Mouse (Mus musculus): ENCODE data around the gene Cmip. TPM values are rescaled to one million over a fixed set of nuclear protein-coding genes. Genes with fewer than 3 reads are reported as not detected.

Gene Cmip
- polyA plus RNA-seq, 1 experiment = 64.9 TPM

- no peak overlapping the region for H3K27ac ChIP-seq (ENCODE audit: insufficient read depth, low read length)
- peaks cover 3% of the 10 kb centered on the region; the same call in 1 of the 2 replicates for H3K4me1 ChIP-seq (ENCODE audit: control insufficient read depth, insufficient read depth, low read length)
- H3K27me3 ChIP-seq (ENCODE audit: control insufficient read depth, insufficient read depth, low read length) = no peaks in the 10 kb centered on the region
- no peak for TF ChIP-seq CTCF (IDR thresholded peaks at IDR 0.05; ENCODE audit: borderline replicate concordance, insufficient read depth, low read depth, low read length)
- no peak for TF ChIP-seq POLR2A (IDR thresholded peaks at IDR 0.05; ENCODE audit: borderline replicate concordance, insufficient read depth, low read length)
- peak in 1 of 2 experiments; percentile 24 for DNase-seq
- 47% methylated on average over 15 of the region's 15 CpGs for WGBS
- H3K4me3 ChIP-seq (replicated peaks; ENCODE audit: insufficient read depth, low read depth, low read length) = no peak overlapping the region
Measured at GRCm38 (mm10) chr8:117321232-117321631, 64.4 kb downstream of the Cmip start.

GRCm38 (mm10) chr8:117322021-117322420 is 65.2 kb downstream of the Cmip start:
- H3K27ac ChIP-seq (ENCODE audit: insufficient read depth, low read length) = no peak overlapping the region
- H3K27me3 ChIP-seq (ENCODE audit: control insufficient read depth, insufficient read depth, low read length) = no peaks in the 10 kb centered on the region
- no peak overlapping the region for H3K4me3 ChIP-seq (replicated peaks; ENCODE audit: insufficient read depth, low read depth, low read length)
- peaks cover 3% of the 10 kb centered on the region; the same call in 1 of the 2 replicates for H3K4me1 ChIP-seq (ENCODE audit: control insufficient read depth, insufficient read depth, low read length)
- 70% methylated on average over 6 of the region's 6 CpGs for WGBS
- DNase-seq = no peak
- TF ChIP-seq CTCF (IDR thresholded peaks at IDR 0.05; ENCODE audit: borderline replicate concordance, insufficient read depth, low read depth, low read length) (no peak), POLR2A (IDR thresholded peaks at IDR 0.05; ENCODE audit: borderline replicate concordance, insufficient read depth, low read length) (no peak)

GRCm38 (mm10) chr8:117322715-117323310 is 65.9 kb downstream of the Cmip start:
- Histone ChIP-seq H3K27ac (ENCODE audit: insufficient read depth, low read length) (no peak overlapping the region), H3K4me3 (replicated peaks; ENCODE audit: insufficient read depth, low read depth, low read length) (no peak overlapping the region), H3K27me3 (ENCODE audit: control insufficient read depth, insufficient read depth, low read length) (no peaks in the 10 kb centered on the region), H3K4me1 (ENCODE audit: control insufficient read depth, insufficient read depth, low read length) (peaks cover 7% of the 10 kb centered on the region)
- WGBS = 57% methylated on average over 8 of the region's 8 CpGs
- TF ChIP-seq POLR2A (IDR thresholded peaks at IDR 0.05; ENCODE audit: borderline replicate concordance, insufficient read depth, low read length) (no peak), CTCF (IDR thresholded peaks at IDR 0.05; ENCODE audit: borderline replicate concordance, insufficient read depth, low read depth, low read length) (no peak)
- no peak for DNase-seq

- TF ChIP-seq CTCF (IDR thresholded peaks at IDR 0.05; ENCODE audit: borderline replicate concordance, insufficient read depth, low read depth, low read length) (no peak), POLR2A (IDR thresholded peaks at IDR 0.05; ENCODE audit: borderline replicate concordance, insufficient read depth, low read length) (no peak)
- no peak overlapping the region for H3K27ac ChIP-seq (ENCODE audit: insufficient read depth, low read length)
- H3K4me3 ChIP-seq (replicated peaks; ENCODE audit: insufficient read depth, low read depth, low read length) = no peak overlapping the region
- 74% methylated on average over 9 of the region's 9 CpGs for WGBS
- no peaks in the 10 kb centered on the region for H3K27me3 ChIP-seq (ENCODE audit: control insufficient read depth, insufficient read depth, low read length)
- H3K4me1 ChIP-seq (ENCODE audit: control insufficient read depth, insufficient read depth, low read length) = peaks cover 8% of the 10 kb centered on the region
- DNase-seq = no peak
Measured at GRCm38 (mm10) chr8:117324821-117325220, 68.0 kb downstream of the Cmip start.

- no peak overlapping the region for H3K27ac ChIP-seq (ENCODE audit: insufficient read depth, low read length)
- peaks cover 5% of the 10 kb centered on the region; the same call in 1 of the 2 replicates for H3K4me1 ChIP-seq (ENCODE audit: control insufficient read depth, insufficient read depth, low read length)
Measured at GRCm38 (mm10) chr8:117326735-117327134, 69.9 kb downstream of the Cmip start.

GRCm38 (mm10) chr8:117327385-117327837 is 70.5 kb downstream of the Cmip start:
- 50% methylated on average over 7 of the region's 7 CpGs for WGBS
- H3K27ac ChIP-seq (ENCODE audit: insufficient read depth, low read length) = no peak overlapping the region
- TF ChIP-seq CTCF (IDR thresholded peaks at IDR 0.05; ENCODE audit: borderline replicate concordance, insufficient read depth, low read depth, low read length) (no peak), POLR2A (IDR thresholded peaks at IDR 0.05; ENCODE audit: borderline replicate concordance, insufficient read depth, low read length) (no peak)
- H3K4me1 ChIP-seq (ENCODE audit: control insufficient read depth, insufficient read depth, low read length) = peaks cover 5% of the 10 kb centered on the region; the same call in 1 of the 2 replicates
- no peaks in the 10 kb centered on the region for H3K27me3 ChIP-seq (ENCODE audit: control insufficient read depth, insufficient read depth, low read length)
- DNase-seq = no peak
- H3K4me3 ChIP-seq (replicated peaks; ENCODE audit: insufficient read depth, low read depth, low read length) = no peak overlapping the region

More at GRCm38 (mm10) chr8:117326735-117327134, 69.9 kb downstream of the Cmip start:
- no peak for DNase-seq
- Histone ChIP-seq H3K4me3 (replicated peaks; ENCODE audit: insufficient read depth, low read depth, low read length) (no peak overlapping the region), H3K27me3 (ENCODE audit: control insufficient read depth, insufficient read depth, low read length) (no peaks in the 10 kb centered on the region)
- no peak for TF ChIP-seq CTCF (IDR thresholded peaks at IDR 0.05; ENCODE audit: borderline replicate concordance, insufficient read depth, low read depth, low read length)
- TF ChIP-seq POLR2A (IDR thresholded peaks at IDR 0.05; ENCODE audit: borderline replicate concordance, insufficient read depth, low read length) = no peak
- 98% methylated on average over 5 of the region's 5 CpGs for WGBS

GRCm38 (mm10) chr8:117328758-117329157 is 71.9 kb downstream of the Cmip start:
- WGBS = 77% methylated on average over 9 of the region's 9 CpGs
- no peak overlapping the region for H3K4me3 ChIP-seq (replicated peaks; ENCODE audit: insufficient read depth, low read depth, low read length)
- H3K27me3 ChIP-seq (ENCODE audit: control insufficient read depth, insufficient read depth, low read length) = no peaks in the 10 kb centered on the region
- H3K27ac ChIP-seq (ENCODE audit: insufficient read depth, low read length) = no peak overlapping the region
- peaks cover 5% of the 10 kb centered on the region; the same call in 1 of the 2 replicates for H3K4me1 ChIP-seq (ENCODE audit: control insufficient read depth, insufficient read depth, low read length)
- TF ChIP-seq POLR2A (IDR thresholded peaks at IDR 0.05; ENCODE audit: borderline replicate concordance, insufficient read depth, low read length) = no peak
- TF ChIP-seq CTCF (IDR thresholded peaks at IDR 0.05; ENCODE audit: borderline replicate concordance, insufficient read depth, low read depth, low read length) = no peak
- no peak for DNase-seq

- WGBS = 64% methylated on average over 9 of the region's 9 CpGs
- Histone ChIP-seq H3K27me3 (ENCODE audit: control insufficient read depth, insufficient read depth, low read length) (no peaks in the 10 kb centered on the region), H3K4me3 (replicated peaks; ENCODE audit: insufficient read depth, low read depth, low read length) (no peak overlapping the region), H3K4me1 (ENCODE audit: control insufficient read depth, insufficient read depth, low read length) (peaks cover 5% of the 10 kb centered on the region; the same call in 1 of the 2 replicates), H3K27ac (ENCODE audit: insufficient read depth, low read length) (no peak overlapping the region)
- no peak for DNase-seq
- TF ChIP-seq POLR2A (IDR thresholded peaks at IDR 0.05; ENCODE audit: borderline replicate concordance, insufficient read depth, low read length) = no peak
- TF ChIP-seq CTCF (IDR thresholded peaks at IDR 0.05; ENCODE audit: borderline replicate concordance, insufficient read depth, low read depth, low read length) = no peak
Measured at GRCm38 (mm10) chr8:117329167-117329566, 72.3 kb downstream of the Cmip start.

All from cerebellum, adult 2 months (tissue).